Mouse (Mus musculus) kidney, adult 8-10 months (tissue): ENCODE data around the gene Hspb6.

Experiments
- DNase-seq, 2 experiments: peaks; one replicate each; pipeline ENCODE4 v3.0.0; 2022

Hspb6 gene

DNA sequence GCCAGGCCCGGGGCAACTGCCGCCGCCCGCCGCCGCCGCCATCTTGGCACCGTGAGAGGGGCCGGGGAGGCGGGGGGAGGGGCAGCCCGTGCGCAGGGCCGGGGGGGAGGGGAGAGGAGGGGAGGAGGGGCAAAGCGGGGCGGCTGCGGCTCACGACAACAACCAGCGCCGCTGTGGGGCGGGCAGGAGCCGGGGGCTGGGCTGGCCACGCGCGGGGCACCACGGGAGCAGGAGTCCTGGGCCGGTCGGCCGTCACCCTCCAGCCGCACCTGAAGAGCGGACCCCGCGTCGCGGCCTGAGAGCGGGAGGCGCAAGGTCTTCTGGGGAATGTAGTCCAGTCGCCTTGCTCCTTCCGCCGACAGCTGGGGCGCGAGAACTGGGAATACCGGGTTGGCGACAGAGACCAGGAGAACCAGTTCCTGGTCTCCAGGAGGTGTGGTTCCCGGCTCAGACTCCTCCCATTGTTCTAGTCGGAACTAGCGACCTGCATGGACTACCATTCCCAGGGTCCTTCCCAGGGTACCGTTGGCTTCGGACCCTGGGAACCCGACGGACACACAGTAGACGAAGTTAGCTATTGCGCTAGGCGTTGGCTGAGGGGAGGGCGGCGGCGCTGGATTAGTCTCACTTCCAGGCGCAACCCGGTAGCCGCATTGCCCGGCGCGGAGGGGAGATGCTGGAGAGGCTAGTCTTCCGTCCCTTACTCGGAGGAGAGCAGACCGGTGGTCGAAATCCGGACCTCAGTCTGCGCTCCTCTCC is 36.9 kb downstream of the Hspb6 start, which contains the start of gene Kmt2b:
TSS of gene Kmt2b (minus strand) at position 51 of the 759 bp plus-strand sequence.
- DNase-seq = peak; percentile 97 to 99

DNA sequence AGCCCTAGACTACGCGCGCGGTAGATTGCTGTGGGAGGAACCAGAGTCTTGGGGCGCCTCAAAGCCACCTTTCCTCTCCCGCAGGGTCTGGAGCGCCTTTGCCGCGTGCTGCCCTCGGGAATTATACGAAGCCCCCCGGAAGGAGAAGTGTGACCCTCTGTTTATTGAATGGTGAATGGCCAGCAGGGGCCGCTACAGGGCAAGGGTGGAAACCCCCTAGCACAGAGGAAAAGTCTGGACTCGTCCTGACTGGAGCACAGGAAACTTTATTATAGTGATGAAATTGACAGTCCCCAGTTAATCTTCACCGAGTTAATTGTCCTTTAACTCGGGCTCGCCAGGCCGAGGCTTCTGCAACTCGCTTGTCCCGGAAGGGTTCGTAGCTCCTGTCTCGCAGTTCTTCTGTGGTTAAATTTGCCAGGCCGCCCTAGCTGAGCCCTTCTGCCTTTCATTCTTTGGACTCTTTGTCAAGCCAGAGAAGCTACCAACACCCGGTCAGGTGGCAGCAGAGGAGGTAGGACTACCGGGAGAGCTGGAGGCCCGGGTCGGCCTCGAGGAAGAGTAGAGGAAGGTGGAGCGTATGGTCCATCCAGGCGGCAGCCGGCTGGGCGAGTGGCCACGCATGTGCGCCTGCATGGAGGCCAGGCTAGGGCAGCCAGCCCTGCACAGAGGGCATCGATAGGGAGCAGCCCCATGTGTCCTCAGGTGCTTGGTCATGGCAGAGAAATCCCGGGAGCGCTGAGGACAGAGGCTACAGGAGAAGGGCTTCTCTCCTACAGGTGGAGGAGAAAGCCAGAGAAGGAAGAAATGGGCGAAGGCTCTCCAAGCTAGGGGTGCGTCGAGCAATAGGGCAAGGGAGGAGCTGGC is 37.7 kb downstream of the Hspb6 start:
- DNase-seq = peak; percentile 86 to 91

- no peak for DNase-seq
These were observed 39.1 kb downstream of the Hspb6 start for GRCm38 (mm10) chr7:30590927-30591604.

GRCm38 (mm10) chr7:30591605-30591951 is 39.6 kb downstream of the Hspb6 start:
- DNase-seq = no peak

GRCm38 (mm10) chr7:30592772-30593423 is 40.9 kb downstream of the Hspb6 start:
- DNase-seq = no peak

GRCm38 (mm10) chr7:30593579-30594509 is 41.9 kb downstream of the Hspb6 start:
- no peak for DNase-seq

DNA sequence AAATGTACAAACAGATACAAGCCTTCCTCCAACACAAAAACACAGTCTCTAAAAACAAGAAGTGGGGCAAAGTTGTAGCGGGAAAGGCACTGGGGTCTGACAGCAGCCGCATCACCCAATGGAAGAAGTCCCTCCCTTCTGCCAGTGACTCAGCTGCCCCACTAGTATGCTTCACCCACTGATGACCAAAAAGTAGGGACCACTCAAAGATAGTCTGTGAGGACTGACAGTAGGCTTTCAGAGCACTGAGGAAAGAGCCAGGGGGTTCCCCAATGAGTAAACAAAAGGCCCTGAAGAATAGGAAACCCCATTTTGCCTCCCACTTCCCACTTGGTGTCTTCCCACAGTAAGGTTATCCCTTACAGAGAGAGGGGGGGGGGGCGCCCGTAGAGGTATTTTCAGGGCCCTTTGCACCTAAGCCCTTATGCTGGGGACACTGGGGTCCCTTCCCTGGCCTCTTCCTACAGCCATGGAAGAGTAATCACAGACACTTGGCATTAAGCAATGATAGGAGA is 42.6 kb downstream of the Hspb6 start:
- no peak for DNase-seq

GRCm38 (mm10) chr7:30596093-30596492 is 44.1 kb downstream of the Hspb6 start:
- DNase-seq = no peak

GRCm38 (mm10) chr7:30596811-30597210 is 44.8 kb downstream of the Hspb6 start:
- no peak for DNase-seq

DNA sequence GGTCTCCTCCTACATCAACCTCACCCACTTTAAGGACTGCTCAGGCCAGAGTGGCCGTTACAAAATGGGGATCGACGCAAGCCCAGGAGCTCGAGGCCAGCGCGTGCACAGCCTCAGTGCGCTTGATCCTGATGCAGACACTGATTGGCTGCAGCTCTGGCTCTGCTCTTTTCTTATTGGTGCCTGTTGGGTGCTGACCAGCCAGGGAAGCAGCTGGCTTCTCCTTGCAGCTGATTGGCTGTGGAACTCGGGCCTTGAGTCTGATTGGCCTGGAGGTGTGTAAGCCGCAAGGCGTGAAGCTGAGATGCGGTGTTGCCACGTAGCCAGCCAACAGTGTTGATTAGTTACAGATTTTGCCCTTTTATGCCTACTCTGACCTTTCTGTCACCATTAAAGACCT is 46.8 kb downstream of the Hspb6 start, which contains the start of gene Zbtb32:
TSS of gene Zbtb32 (minus strand) at position 124 of the 400 bp plus-strand sequence.
- DNase-seq = no peak

GRCm38 (mm10) chr7:30599933-30600353 is 48.0 kb downstream of the Hspb6 start:
- peak; percentile 97 for DNase-seq

DNA sequence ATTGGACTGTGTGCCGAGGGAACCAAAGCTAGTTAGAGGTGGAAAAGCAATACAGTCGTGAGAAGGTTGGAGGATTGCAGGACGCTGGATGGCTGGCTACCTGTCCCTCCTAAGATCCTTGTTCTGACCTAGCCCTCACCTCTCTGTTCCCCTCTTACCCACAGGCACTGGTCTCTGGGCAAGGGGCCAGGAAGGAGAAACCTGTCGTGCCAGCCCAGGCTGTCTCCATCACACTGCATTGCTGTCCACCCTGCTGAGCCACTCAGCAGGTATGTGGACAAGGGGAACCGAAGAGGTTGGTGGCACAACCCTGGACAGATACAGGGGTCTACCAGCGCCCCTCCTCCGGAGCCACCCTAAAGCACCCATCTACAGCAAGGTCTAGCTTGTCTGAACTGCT is 48.7 kb downstream of the Hspb6 start:
- DNase-seq = peak; percentile 53 to 66

- peak; percentile 58 to 84 for DNase-seq
These were observed 50.6 kb downstream of the Hspb6 start for GRCm38 (mm10) chr7:30602583-30602982.

GRCm38 (mm10) chr7:30604424-30604823 is 52.4 kb downstream of the Hspb6 start:
- no peak for DNase-seq

GRCm38 (mm10) chr7:30604944-30605343 is 53.0 kb downstream of the Hspb6 start:
- no peak for DNase-seq
